Mouse (Mus musculus) effector memory CD4-positive, alpha-beta T cell, adult 7 months (primary cell): ENCODE measurements around the gene Ppip5k2. TPM values are rescaled to one million over a fixed set of nuclear protein-coding genes. Genes with fewer than 3 reads are reported as not detected.

ENCODE experiments used
- polyA plus RNA-seq: library from polyadenylated mRNA; unstranded; fragments of 100-300 nt; shearing (Covaris generic); gene quantifications from one replicate; pipeline ENCODE4 v1.2.1, GENCODE M21; 2017

The Ppip5k2 gene
- 34.3 TPM for polyA plus RNA-seq

DNA sequence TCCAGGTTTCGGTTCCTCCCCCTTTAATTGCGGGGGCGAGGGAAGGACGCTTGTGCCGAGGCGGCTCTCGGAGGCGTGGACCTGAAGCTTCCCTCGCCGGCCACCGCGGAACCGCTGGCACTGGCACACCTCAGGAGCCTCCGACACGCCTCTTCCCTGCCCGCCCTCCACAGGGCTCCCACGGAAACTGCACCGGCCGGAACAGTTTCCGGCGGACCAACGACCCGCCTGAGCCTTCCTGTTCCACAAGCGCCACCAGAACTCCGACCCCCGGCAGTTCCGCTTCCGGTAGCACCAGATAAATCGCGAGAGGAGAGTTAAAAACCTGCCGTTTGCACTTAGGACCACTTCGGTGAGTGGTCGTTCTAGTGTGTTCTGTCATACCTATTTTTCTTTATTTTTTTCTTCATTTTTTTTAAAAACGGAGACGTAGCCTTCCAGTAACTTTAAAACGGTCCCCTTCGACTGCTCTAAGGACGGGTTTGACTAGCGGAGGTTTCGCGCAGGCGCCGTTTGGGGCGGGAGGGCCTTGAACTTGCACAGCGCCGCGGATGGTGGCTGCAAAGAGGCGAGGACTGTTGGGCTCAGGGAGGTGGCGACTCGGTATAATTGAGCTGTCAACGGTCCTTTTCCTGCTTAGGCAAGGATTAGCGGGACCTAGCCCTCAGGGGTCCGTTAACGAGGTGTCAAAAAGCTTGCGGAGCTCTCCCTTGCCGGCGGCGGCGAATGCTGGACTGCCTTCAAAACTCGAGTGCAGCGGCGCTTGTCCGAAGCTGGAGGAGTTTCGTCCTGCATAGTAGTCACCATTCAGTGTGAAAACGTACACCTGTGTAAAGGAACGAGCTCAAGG is at the start of gene Ppip5k2, which contains the start of gene Gin1:
TSS of gene Ppip5k2 (minus strand) at position 508 of the 850 bp plus-strand sequence.
TSS of gene Gin1 (plus strand) at position 269 of the 850 bp plus-strand sequence.

DNA sequence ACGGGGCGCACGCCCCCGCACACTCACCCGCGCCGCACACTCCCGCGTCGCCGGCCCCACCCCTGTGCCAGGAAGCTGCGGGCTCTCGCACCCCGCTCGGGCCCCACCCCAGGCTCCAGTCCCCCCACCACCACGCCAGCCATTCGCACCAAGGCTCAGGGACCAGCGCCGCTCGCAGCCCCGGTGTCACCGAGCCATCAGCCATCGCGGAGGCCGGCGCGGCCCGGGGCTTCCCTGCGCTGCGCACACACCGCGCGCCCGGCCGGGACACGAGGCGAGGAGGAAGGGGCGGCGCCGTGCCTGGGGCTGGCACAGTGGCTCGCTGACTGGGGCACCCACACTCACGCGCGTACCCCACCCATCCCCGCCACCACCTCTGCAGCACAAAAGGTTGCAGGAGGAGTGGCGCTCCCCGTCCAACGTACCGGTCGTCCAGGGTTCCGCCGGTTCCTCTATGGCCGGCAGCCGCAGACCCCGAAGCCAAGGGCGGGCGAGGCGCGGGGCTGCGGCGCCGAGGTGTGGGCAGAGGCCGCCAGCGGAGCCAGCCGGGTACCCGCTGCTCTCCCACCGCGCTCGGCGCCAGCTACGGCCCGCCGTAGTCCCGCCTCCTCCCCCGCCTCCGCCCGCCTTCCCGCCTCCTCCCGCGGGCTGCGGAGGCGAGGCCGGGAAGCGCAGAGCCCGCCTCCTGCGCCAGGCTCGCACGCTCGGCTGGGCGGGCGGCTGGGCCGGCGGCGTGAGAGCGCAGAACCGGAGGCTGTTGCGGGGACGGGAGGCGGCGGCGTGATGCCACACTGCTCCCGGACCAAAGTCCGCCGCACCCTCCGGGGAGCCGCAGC is 108.6 kb downstream of the Ppip5k2 start, which contains the start of gene D1Ertd622e:
TSS of gene D1Ertd622e (minus strand) at position 669 of the 836 bp plus-strand sequence.

Other genes with a start within 250 kb of the Ppip5k2 start
- 51.8 TPM for gene D1Ertd622e, start 108.3 kb downstream of the Ppip5k2 start, polyA plus RNA-seq
- gene Gin1, start 239 bp downstream of the Ppip5k2 start, polyA plus RNA-seq, result 12.6 TPM